Mouse (Mus musculus) kidney, postnatal 25 days (tissue): ENCODE results near the gene Olfr299.

Source experiments
- DNase-seq, 2 experiments: peaks; one replicate each; pipeline ENCODE4 v3.0.0; 2021; ENCODE audit warnings: mixed read lengths in 2 of 2

The Olfr299 gene

GRCm38 (mm10) chr7:86459621-86460020 lies at the start of gene Olfr299:
Gene Olfr299 (plus strand): TSS chr7:86459921.
- no peak for DNase-seq

GRCm38 (mm10) chr7:86492384-86492783 lies 32.7 kb downstream of the Olfr299 start, which contains the start of gene Olfr298:
Gene Olfr298 (minus strand): TSS chr7:86492484.
- no peak for DNase-seq
